Mouse (Mus musculus) MEL (cell line): ENCODE results near the gene Itga5. TPM values are rescaled to one million over a fixed set of nuclear protein-coding genes. Genes with fewer than 3 reads are reported as not detected.

Source experiments
- DNase-seq: peaks from one replicate; pipeline ENCODE4 v3.0.0; 2011; ENCODE audit warnings: low read depth, low spot score
- H3K27ac ChIP-seq: 2 replicates; pipeline ENCODE4 v1.5.1; 2012; ENCODE audit warnings: low read depth, mild to moderate bottlenecking, control low read depth, low read length, moderate library complexity; ENCODE audit not compliant: control insufficient read depth
- H3K27me3 ChIP-seq, 2 experiments: fragments of 150-350 bp in 1 of 2; sonication (generic) in 1 of 2; 2 replicates each; pipeline ENCODE4 v1.6.1; 2012; ENCODE audit warnings: low read length in 2 of 2, mild to moderate bottlenecking in 2 of 2, improper control_type of control experiment in 1 of 2, moderate library complexity in 1 of 2; ENCODE audit not compliant: insufficient read depth in 2 of 2, control insufficient read depth in 1 of 2
- H3K36me3 ChIP-seq, 2 experiments: 2 replicates each; pipeline ENCODE4 v1.6.1; 2012 to 2014; ENCODE audit warnings: low read length in 2 of 2, improper control_type of control experiment in 1 of 2, inconsistent platforms in 1 of 2, mild to moderate bottlenecking in 1 of 2; ENCODE audit not compliant: insufficient read depth in 2 of 2, control insufficient read depth in 1 of 2
- H3K4me1 ChIP-seq, 2 experiments: fragments of 150-350 bp in 1 of 2; sonication (generic) in 1 of 2; 2 replicates each; pipeline ENCODE4 v1.6.1; 2012; ENCODE audit warnings: low read length in 2 of 2, improper control_type of control experiment in 1 of 2, mild to moderate bottlenecking in 1 of 2; ENCODE audit not compliant: insufficient read depth in 2 of 2, control insufficient read depth in 1 of 2
- H3K4me3 ChIP-seq, 2 experiments: fragments of 150-350 bp in 1 of 2; sonication (generic) in 1 of 2; 2 replicates each; pipeline ENCODE4 v1.5.1; 2012; ENCODE audit warnings: low read depth in 2 of 2, low read length in 2 of 2, mild to moderate bottlenecking in 2 of 2, moderate library complexity in 2 of 2, control low read depth in 1 of 2, improper control_type of control experiment in 1 of 2; ENCODE audit not compliant: control insufficient read depth in 1 of 2, insufficient read depth in 1 of 2
- H3K79me2 ChIP-seq: 2 replicates; pipeline ENCODE4 v1.6.1; 2012; ENCODE audit warnings: mild to moderate bottlenecking, low read length, moderate library complexity; ENCODE audit not compliant: control insufficient read depth, poor library complexity, insufficient read depth
- H3K9ac ChIP-seq: 2 replicates; pipeline ENCODE4 v1.6.1; 2012; ENCODE audit warnings: low read depth, mild to moderate bottlenecking, control low read depth, low read length, moderate library complexity; ENCODE audit not compliant: control insufficient read depth, poor library complexity, severe bottlenecking
- H3K9me3 ChIP-seq: fragments of 150-350 bp; sonication (generic); replicated peaks from 2 replicates; pipeline ENCODE4 v1.6.1; 2012; ENCODE audit warnings: mild to moderate bottlenecking, low read length, improper control_type of control experiment, moderate library complexity; ENCODE audit not compliant: insufficient read depth
- CHD1 ChIP-seq: IDR thresholded peaks from 2 replicates; pipeline ENCODE4 v1.6.1; 2012; ENCODE audit warnings: low read depth, mild to moderate bottlenecking, inconsistent platforms, low read length, improper control_type of control experiment
- CTCF ChIP-seq, 3 experiments: IDR thresholded peaks in 2 of 3; conservative IDR thresholded peaks in 1 of 3; 2 replicates each; pipeline ENCODE4 v1.5.1; 2011 to 2012; ENCODE audit warnings: low read length in 3 of 3, low read depth in 2 of 3, mild to moderate bottlenecking in 2 of 3, improper control_type of control experiment in 1 of 3, inconsistent platforms in 1 of 3, mixed read lengths in 1 of 3, moderate library complexity in 1 of 3; ENCODE audit not compliant: control insufficient read depth in 1 of 3, insufficient read depth in 1 of 3, poor library complexity in 1 of 3, severe bottlenecking in 1 of 3
- E2F4 ChIP-seq: IDR thresholded peaks from 2 replicates; pipeline ENCODE4 v1.6.1; 2011; ENCODE audit warnings: low read depth, low read length, improper control_type of control experiment, borderline replicate concordance
- GABPA ChIP-seq: IDR thresholded peaks from 2 replicates; pipeline ENCODE4 v1.6.1; 2012; ENCODE audit warnings: low read depth, mild to moderate bottlenecking, inconsistent platforms, low read length, improper control_type of control experiment, moderate library complexity
- HCFC1 ChIP-seq: IDR thresholded peaks from 2 replicates; pipeline ENCODE4 v1.6.1; 2012; ENCODE audit warnings: low read depth, mild to moderate bottlenecking, inconsistent platforms, low read length, improper control_type of control experiment, moderate library complexity
- MAFK ChIP-seq: IDR thresholded peaks from 2 replicates; pipeline ENCODE4 v1.6.1; 2011; ENCODE audit warnings: low read depth, mild to moderate bottlenecking, low read length, improper control_type of control experiment, borderline replicate concordance
- MAZ ChIP-seq: IDR thresholded peaks from 2 replicates; pipeline ENCODE4 v1.6.1; 2012; ENCODE audit warnings: low read depth, mild to moderate bottlenecking, inconsistent platforms, low read length, improper control_type of control experiment
- MEF2A ChIP-seq: IDR thresholded peaks from 2 replicates; pipeline ENCODE4 v1.6.1; 2014; ENCODE audit warnings: low read depth, mild to moderate bottlenecking, inconsistent platforms, low read length, improper control_type of control experiment; ENCODE audit not compliant: poor library complexity, insufficient replicate concordance, severe bottlenecking; ENCODE audit errors: extremely low read depth
- MXI1 ChIP-seq: IDR thresholded peaks from 2 replicates; pipeline ENCODE4 v1.6.1; 2011; ENCODE audit warnings: mild to moderate bottlenecking, low read depth, low read length, improper control_type of control experiment
- MYB ChIP-seq: IDR thresholded peaks from 2 replicates; pipeline ENCODE4 v1.6.1; 2011; ENCODE audit warnings: mild to moderate bottlenecking, low read depth, low read length, improper control_type of control experiment
- POLR2AphosphoS2 ChIP-seq: IDR thresholded peaks from 2 replicates; pipeline ENCODE4 v1.6.1; 2011; ENCODE audit warnings: low read length, improper control_type of control experiment
- RCOR1 ChIP-seq: IDR thresholded peaks from 2 replicates; pipeline ENCODE4 v1.6.1; 2012; ENCODE audit warnings: low read depth, mild to moderate bottlenecking, inconsistent platforms, low read length, improper control_type of control experiment
- SMC3 ChIP-seq: IDR thresholded peaks from 2 replicates; pipeline ENCODE4 v1.6.1; 2011; ENCODE audit warnings: low read depth, low read length, improper control_type of control experiment
- UBTF ChIP-seq: IDR thresholded peaks from 2 replicates; pipeline ENCODE4 v1.6.1; 2012; ENCODE audit warnings: low read depth, mild to moderate bottlenecking, inconsistent platforms, low read length, improper control_type of control experiment, moderate library complexity, borderline replicate concordance; ENCODE audit not compliant: insufficient read depth
- ZC3H11A ChIP-seq: IDR thresholded peaks from 2 replicates; pipeline ENCODE4 v1.6.1; 2012; ENCODE audit warnings: low read depth, mild to moderate bottlenecking, inconsistent platforms, low read length, improper control_type of control experiment
- ZKSCAN1 ChIP-seq: IDR thresholded peaks from 2 replicates; pipeline ENCODE4 v1.6.1; 2012; ENCODE audit warnings: low read depth, mild to moderate bottlenecking, inconsistent platforms, low read length, improper control_type of control experiment, moderate library complexity
- ZMIZ1 ChIP-seq: IDR thresholded peaks from 2 replicates; pipeline ENCODE4 v1.6.1; 2012; ENCODE audit warnings: low read depth, mild to moderate bottlenecking, inconsistent platforms, low read length, improper control_type of control experiment, moderate library complexity
- ZNF384 ChIP-seq: IDR thresholded peaks from 2 replicates; pipeline ENCODE4 v1.6.1; 2012; ENCODE audit warnings: low read depth, mild to moderate bottlenecking, inconsistent platforms, low read length, improper control_type of control experiment
- polyA plus RNA-seq, 2 experiments: library from polyadenylated mRNA; stranded (reverse) in 1 of 2; unstranded in 1 of 2; fragments of >175 nt in 1 of 2; fragments of >200 nt in 1 of 2; gene quantifications; 2 replicates each; pipeline versions ENCODE4 v1.2.1 to v1.2.4; 2012; ENCODE audit warnings: low replicate concordance in 2 of 2, low read depth in 1 of 2; ENCODE audit not compliant: insufficient read length in 2 of 2, insufficient read depth in 1 of 2, missing spikeins in 1 of 2
- total RNA-seq: library from RNA; depleted of rRNA; stranded (reverse); fragments of 300-350 nt; gene quantifications from 2 replicates; pipeline ENCODE4 v1.2.3, GENCODE M21; 2012

Itga5 gene
- total and polyA plus RNA-seq, 3 experiments: 6.0 to 17.4 TPM; not detected in 1

GRCm38 (mm10) chr15:103301547-103302340 is 64.8 kb downstream of the Itga5 start:
- TF ChIP-seq POLR2AphosphoS2: no peak
- TF ChIP-seq ZKSCAN1: no peak
- no peak for TF ChIP-seq GABPA
- TF ChIP-seq CTCF (IDR thresholded peaks at IDR 0.05 in 2 of 3, conservative IDR thresholded peaks at IDR 0.05 in 1 of 3; ENCODE audit: control insufficient read depth in 1 of 3, insufficient read depth in 1 of 3, low read depth in 2 of 3, low read length in 3 of 3, poor library complexity in 1 of 3, severe bottlenecking in 1 of 3): no peak
- TF ChIP-seq E2F4: no peak
- no peak for TF ChIP-seq ZNF384
- no peak for TF ChIP-seq HCFC1
- TF ChIP-seq ZC3H11A: no peak
- TF ChIP-seq MYB: no peak
- no peak for TF ChIP-seq MAFK
- no peak for TF ChIP-seq SMC3
- no peaks in the 10 kb centered on the region for H3K9me3 ChIP-seq
- no peaks in the 10 kb centered on the region; a peak in 2 of 4 replicates for H3K4me1 ChIP-seq
- no peaks in the 10 kb centered on the region for H3K79me2 ChIP-seq
- H3K36me3 ChIP-seq: no peaks in the 10 kb centered on the region
- H3K27me3 ChIP-seq: no peaks in the 10 kb centered on the region
- DNase-seq: no peak
- no peak overlapping the region for H3K9ac ChIP-seq
- no peak overlapping the region for H3K4me3 ChIP-seq
- H3K27ac ChIP-seq: no peak overlapping the region

GRCm38 (mm10) chr15:103301046-103301445 is 65.5 kb downstream of the Itga5 start:
- H3K79me2 ChIP-seq: no peaks in the 10 kb centered on the region
- H3K4me1 ChIP-seq: no peaks in the 10 kb centered on the region; a peak in 2 of 4 replicates
- H3K36me3 ChIP-seq: no peaks in the 10 kb centered on the region

More at GRCm38 (mm10) chr15:103301046-103301445, 65.5 kb downstream of the Itga5 start:
- Histone ChIP-seq H3K4me3 (no peak overlapping the region), H3K9me3 (no peaks in the 10 kb centered on the region), H3K27ac (no peak overlapping the region), H3K9ac (no peak overlapping the region), H3K27me3 (no peaks in the 10 kb centered on the region)
- no peak for TF ChIP-seq ZMIZ1
- TF ChIP-seq ZC3H11A: no peak
- no peak for TF ChIP-seq E2F4
- no peak for TF ChIP-seq CHD1
- no peak for TF ChIP-seq MEF2A
- no peak for TF ChIP-seq HCFC1
- no peak for TF ChIP-seq RCOR1
- no peak for TF ChIP-seq MAZ
- no peak for TF ChIP-seq UBTF
- no peak for TF ChIP-seq MXI1
- no peak for TF ChIP-seq MYB
- no peak for DNase-seq
